Mouse (Mus musculus): ENCODE measurements around the gene Rab3il1.

Rab3il1 gene

DNA sequence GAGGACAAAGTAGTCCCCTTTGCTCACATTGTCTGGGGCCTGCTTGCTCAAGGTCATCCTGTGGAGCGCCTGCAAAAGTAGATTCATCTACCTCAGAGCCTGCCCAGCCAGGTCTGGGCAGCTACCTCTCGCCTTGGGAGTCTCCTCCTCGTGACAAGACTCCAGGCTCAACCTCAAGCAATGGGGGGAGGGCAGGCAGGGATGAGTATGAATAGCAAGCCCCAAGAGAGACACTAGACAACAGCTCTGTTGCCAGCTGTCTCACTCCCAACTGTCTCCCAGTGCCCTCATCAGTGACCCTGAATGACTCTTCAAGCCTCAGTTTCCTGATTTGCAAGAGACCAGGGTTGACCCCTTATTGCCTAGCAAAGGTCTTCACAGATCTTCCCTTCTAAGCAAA is 11.9 kb downstream of the Rab3il1 start:
- no peak for DNase-seq (ENCODE audit: low read depth, low spot score)

DNA sequence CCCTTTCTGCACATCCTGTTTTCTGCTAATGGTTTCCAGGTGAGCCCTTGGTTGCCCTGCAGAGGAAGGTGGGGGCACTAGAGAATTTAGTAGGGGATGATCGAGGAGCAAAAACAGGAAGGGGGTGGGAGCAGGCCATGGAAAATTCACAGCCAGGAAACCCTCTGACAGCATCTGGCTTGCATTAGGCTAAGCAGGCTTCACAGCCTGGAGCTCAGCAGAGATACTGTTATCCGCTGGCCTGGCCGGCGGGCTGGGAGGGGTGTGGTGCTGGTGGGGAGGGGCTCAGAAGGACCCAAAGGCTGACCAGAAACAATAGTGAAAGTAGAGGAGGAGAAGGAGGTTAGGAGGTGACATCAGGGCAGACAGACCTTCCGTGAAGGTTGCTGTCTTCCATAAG is 12.4 kb downstream of the Rab3il1 start:
- DNase-seq (ENCODE audit: low read depth, low spot score): no peak

DNA sequence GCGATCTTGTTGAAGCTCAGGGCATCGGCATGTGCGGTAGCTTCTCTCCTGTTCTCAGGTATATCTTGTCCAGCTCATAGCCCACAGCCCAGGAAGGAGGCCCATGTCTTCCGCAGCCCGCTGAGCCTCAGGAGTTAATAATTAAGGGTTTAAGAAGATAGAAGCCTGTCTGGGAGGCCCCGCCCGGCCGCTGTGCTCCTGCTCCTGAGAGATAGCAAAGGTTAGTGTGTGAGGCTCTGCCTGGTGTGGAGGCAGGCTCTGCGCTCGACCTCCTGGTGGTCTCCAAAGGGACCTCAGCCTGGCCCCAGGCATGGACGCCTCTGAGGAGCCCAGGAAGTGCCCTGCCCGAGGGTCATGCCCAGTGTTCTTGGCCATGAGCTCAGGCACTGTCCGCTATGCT is 13.4 kb downstream of the Rab3il1 start:
- no peak for DNase-seq (ENCODE audit: low read depth, low spot score)

DNA sequence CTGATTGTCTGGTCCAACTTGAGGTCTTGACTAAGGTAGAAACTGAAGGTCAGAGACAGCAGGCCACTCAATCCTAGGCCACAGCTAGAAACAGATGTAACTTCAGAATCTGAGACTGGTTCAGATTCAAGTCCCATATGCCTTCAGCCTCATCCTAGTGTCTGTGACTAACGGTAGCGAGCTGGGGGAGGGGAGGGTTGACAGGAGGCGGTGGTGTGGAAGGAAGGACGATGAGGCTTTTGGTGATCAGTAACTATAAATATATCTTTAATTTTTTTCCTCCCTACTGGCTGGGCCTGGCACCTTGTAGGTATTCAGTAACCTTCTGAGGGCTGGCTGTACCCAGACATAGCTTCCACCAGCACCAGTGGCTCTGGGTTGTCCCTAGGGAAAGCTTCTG is 14.0 kb downstream of the Rab3il1 start:
- DNase-seq (ENCODE audit: low read depth, low spot score): no peak

DNA sequence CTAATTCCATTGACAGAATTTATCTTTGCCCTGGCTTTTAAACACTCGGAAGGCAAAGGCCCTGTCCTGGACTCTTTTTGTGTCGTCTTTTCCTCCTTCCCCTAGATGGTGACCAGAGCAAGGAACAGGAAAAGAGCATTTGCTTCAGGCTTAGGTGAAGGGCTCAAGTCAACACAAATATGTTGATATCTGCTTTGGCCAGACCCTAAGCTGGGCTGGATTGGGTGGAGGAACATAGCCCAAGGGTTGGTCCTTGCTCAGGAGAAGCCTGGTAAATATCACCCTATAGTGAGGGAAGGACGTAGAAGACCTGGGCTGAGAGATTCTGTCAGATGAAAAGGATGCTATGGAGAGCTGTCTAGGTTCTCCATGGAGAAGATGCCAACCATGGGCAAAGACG is 14.7 kb downstream of the Rab3il1 start:
- DNase-seq (ENCODE audit: low read depth, low spot score): no peak

DNA sequence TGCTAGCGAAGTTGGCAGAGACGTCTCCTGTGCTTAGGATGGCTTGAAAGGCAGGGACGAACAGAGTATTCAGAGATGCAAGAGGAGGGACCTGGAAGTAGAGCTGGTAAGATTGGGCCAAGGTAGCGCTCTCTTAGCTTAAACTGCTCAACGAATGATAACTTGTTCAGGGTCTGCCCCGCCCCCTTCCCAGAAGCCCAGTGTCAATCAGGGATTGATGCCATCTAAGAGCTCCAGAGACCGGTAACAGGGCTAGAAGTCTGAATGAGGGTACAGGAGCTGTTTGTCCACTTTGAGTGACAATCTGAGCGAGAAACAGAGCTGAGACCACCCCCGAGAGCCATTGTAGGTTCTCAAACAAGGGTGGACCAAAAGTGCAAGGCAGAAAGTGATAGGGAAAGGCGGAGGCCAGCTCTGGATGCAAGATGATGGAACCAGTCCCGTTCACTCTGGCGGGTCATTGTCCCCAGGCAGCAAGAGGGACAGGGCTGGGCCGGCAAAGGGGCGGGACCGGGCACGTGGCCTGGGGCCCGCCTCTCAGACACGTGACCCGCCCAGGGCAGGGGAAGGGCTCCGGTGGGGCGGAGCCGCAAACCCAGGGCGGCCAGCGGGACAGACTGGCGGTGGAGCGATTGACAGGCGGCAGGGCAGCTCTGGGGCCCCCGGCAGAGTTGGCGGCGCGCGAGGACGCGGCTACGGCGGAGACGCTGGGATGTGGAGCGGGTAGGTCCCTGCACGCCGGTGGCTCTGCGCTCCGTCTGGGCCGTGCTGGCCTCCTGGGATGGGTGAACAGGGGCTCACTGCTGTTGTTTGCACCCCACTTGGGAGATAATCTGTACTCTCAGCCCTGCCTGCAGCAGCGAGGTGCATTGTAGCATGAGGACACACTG is 16.4 kb downstream of the Rab3il1 start:
- DNase-seq (ENCODE audit: low read depth, low spot score): no peak

DNA sequence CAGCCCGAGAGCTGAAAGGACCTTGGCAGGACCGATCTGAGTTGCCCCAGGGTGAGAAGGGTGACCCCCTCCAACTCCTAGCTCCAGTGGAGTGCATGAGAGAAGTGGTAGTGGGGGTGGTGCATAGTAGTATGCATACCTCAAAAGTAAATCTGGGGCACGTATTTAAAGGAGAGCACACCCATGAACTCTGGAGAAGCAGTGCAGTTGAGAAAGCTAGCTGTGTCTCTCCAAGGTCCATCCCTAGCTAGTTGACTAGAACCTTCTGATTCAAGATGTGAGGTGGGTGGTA is 17.0 kb downstream of the Rab3il1 start:
- no peak for DNase-seq (ENCODE audit: low read depth, low spot score)

DNA sequence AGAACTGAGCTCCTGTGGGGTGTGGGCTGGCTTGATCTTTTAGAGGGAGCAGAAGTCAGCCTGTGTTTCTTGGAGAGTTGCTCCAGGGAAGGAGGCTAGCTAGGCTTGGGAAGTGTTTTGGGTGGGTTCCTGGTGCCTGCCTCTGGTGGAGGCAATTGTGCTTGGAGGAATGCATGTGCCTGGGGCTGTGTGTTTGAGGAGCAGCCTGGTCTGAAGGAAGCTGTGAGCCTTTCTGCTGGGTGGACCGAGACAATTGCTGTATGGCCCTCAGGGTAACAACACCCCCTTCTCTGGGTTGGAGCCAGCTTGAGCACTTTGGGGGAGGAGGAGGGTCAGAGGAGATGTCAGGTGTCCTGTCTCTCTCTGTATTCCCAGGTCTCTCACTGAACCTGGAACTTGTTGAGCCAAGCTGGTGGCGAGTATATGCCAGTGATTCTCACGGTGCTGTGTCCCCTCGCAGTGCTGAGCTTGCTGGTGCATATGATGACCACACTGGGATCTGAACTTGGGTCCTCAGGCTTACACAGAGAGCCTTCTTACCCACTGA is 17.8 kb downstream of the Rab3il1 start:
- DNase-seq (ENCODE audit: low read depth, low spot score): no peak

DNA sequence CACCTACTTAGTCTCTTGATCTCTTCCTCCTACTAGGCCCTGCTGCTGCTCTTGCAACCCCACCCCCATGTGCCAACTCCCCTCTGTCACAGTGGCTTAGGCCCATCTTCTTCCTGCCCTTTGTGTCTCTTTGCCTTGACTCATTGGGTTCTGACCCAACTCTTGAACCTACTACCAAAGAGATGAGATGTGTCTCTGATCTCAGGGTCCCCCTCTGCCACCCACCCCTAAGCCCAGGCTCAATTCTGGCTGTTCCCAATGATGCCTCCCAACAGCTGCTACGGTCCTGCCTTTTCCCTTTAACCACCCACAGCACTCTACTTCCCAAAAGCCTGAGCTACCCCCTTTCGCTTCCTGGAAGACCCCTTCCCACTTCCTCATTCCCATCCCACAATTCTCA is 20.5 kb downstream of the Rab3il1 start:
- DNase-seq (ENCODE audit: low read depth, low spot score): no peak

DNA sequence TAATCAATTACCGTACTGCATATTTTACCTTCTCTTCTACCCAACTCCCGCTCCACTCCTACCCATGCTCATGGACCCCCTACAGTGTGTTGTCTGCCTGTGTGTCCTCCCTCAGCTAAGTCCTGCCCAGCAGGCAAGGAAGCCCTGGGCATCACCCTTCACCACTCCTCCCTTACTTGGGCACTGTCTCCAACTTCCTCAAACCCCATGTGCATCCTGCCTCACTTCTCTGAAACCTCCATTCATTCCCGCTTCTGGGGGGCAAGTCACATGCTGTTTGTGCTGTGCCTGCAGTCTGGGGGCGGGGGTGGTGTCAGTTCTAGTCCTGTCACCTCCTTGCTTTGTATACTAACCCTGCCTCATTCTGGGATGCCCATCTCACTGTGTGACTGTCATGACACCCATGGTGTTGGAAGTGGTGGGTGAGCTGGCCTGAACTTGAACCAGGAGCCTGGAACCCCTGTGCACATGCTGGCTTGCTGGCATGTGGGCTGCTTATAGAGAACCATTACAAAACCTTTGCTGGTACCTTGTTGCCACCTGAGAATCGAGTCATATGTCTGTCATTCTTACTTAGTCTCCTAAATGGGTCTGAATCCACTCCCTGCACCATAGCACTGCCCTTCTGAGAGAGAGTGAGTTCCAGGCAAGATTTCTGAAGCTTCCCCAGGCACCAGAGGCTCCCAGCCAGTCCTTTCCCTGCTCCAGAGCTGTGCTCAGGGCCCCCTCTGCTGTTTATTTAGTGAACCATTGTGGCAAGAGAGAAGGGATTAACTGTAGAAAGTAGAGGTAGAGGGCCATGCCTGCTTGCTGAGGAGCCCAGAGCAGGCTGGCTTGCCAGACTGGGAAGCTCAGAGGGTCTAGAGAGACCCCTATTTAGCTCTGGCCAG is 21.2 kb downstream of the Rab3il1 start:
- no peak for DNase-seq (ENCODE audit: low read depth, low spot score)

DNA sequence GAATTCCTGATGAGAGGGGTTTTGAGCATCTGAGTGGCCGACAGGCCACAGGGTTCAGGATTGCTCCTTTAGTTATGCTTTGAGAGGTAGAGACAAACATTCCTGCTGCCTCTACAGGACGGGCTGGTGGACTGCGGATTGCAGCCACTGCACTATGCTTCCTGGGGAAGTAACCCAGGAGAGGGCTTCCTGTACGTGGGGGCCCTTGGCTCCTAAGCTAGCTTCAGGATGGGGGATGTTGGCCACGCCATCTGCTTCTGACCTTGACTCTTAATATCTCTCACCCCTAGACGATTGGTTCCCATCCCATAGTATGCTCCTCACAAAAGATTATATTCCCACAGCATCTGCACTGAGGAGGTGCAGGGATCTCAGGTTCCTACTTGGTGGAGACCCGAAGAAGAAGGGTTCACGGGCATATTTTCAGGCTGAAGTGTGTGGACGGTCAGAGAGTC is 21.9 kb downstream of the Rab3il1 start:
- no peak for DNase-seq (ENCODE audit: low read depth, low spot score)

DNA sequence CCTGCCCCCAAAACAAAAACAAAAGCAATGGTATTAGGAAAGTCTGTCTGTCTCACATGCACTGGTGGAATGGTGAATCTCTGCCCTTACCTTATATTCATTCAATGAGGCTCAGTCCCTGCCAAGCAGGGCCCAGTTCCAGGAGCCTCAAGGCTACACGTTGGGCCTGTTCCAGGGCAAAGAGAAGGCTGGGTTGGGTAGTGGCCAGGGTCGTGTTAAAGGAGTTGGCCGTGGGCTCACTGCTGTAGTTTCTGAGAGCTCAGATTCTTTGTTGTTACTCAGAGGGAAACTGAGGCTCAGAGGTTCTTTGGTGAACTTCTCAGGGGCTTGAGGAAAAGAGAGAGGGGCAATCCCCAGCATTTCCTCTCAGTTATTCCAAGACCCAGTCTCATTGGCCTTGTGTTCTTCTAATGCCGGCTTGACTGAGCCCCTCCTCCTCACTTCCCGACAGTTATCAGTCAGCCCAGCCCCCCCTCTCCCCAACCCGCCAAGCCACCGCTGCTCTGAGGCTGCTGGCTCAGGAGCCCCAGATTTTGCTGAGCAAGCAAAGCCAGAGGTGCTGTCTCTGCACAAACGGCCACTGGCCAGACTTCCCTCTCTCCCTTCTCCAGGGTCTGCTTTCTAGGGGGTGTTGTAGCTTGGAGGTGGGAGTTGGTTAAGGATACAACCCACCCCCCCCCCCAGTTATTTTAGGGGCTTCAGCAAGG is 23.9 kb downstream of the Rab3il1 start:
- no peak for DNase-seq (ENCODE audit: low read depth, low spot score)

DNA sequence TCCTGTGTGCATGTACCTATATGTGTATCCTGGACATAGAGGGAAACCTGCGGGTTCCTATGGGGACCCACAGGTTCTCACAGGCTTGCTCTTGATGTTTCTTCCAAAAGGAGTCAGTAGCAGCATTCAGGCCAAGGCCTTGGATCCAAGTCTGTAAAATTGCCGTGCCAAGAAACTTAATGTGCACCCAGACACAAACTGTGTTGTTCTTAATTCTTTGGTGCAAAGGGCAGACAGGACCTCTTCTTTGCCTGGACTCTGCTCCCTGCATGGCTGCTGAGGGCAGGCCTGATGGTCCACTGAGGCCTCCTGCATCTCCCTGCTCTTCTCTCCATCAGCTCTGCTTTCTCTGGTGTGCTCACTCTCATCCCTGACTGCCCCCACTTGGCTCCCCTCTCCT is 28.3 kb downstream of the Rab3il1 start:
- DNase-seq (ENCODE audit: low read depth, low spot score): no peak

DNA sequence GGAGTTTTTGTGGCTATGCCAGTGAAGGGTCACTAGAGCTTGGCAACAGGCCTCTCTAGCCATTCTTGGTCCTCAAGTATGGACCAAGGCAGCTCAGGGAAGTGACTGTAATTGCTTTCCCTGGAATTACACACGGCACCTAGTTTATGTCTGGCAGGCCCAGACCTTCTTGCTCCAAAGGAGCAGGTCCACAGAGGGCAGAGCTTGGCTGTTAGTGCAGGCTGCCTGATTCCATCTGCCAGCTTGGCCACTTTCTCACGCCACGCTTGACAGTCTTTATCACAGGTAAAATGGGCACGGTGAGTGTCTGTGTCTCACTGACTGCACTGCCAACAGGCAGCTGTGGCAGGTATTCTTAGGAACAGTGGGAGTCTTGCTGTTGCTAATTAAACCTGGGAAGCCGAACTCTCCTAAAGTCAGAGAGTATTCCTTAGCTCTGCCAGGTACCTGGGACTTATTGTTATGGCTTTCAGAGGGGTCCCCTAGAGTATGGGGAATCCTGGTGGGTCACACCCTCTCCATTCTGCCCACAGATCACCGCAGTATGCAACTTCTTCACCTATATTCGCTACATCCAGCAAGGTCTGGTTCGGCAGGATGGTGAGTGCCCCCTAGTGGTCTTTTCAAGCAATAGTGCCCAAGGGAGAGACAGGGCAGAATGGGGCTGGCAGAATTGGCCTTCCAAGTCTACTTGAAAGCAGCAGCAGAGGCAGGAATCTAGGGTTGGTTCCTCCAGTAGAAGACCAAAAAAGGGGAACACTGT is 31.9 kb downstream of the Rab3il1 start:
- DNase-seq (ENCODE audit: low read depth, low spot score): no peak

DNA sequence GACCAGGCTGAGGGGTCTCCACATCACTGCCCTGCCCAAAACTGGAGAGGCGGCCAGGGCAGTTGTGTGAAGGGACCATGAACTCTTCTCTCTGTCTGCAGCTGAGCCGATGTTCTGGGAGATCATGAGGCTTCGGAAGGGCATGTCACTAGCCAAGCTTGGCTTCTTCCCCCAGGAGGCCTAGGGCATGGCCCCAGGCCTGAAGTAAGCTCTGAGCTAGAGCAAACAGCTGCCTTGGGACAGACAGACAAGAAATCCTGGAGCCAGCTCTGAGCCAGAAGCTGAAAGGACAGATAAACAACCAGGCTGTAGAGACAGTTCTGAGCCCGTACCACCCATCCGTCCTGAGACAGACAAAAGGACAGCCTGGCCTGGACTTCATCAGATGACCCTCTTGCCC is 32.9 kb downstream of the Rab3il1 start:
- DNase-seq (ENCODE audit: low read depth, low spot score): no peak

DNA sequence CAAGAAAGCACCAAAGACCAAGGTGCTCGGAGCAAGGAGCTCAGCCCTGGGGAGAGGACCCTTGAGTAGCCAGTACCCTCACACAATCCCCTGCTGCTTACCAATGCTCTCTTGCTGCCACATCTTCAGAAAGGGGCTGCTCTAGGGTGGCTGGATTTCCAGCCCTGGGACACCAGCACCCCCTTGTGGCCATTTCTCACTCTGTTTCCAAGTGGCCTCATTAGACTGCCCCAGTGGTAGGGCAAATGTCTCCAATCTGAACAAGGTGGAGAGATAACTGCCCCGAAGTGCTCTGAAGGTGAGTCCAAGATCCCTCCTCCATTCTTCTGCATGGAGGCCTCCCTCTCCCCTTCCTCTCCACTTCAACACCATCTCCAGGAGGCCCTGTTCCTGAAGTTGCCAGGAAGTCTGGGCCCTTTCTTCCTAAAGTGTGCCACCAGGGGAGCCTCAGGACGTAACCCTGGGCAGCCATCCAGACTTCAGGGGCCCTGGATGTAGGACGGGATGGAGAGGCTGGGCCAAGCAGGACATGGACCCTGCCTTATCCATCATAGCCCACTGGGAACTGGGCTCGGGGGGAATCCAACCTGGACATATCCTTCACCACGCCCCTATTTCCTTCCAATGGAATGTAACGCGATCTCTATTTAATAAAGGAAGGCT is 33.4 kb downstream of the Rab3il1 start:
- no peak for DNase-seq (ENCODE audit: low read depth, low spot score)

DNA sequence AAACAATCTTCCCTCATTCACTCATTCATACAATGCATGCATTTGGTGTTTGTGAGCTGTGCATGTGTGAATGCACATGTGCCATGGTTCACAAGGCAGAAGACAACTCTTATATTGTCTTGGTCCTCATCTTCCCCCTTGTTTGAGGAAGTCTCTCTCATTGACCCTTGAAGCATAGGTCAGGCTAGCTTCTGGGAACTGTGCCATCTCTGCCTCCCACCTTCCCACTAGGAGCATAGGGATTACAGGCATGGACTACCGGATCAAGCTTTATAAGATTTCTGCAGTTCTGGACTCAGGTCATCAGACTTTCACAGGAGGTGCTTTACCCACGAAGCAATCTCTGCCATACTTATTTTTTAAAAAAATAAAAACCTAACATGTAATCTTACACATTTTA is 36.1 kb downstream of the Rab3il1 start:
- DNase-seq (ENCODE audit: low read depth, low spot score): no peak

DNA sequence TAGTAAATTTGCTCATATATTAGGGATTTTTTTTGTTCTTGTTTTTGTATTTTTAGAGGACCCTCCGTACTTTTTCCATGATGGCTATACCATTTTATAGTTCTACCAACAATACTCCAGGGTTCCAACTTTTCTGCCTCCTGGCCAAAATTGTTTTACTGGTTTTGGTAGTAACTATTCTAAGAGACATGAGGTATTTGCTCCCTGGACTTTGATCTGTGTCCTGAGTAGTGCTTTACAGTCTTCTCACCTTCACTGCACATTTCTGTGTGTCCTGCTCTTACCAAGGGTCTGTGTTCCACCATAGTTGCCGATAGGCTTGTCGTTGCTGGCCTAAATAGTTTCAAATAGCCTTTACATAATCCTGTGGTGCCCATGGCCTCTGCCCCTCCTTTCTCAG is 36.9 kb downstream of the Rab3il1 start:
- DNase-seq (ENCODE audit: low read depth, low spot score): no peak

DNA sequence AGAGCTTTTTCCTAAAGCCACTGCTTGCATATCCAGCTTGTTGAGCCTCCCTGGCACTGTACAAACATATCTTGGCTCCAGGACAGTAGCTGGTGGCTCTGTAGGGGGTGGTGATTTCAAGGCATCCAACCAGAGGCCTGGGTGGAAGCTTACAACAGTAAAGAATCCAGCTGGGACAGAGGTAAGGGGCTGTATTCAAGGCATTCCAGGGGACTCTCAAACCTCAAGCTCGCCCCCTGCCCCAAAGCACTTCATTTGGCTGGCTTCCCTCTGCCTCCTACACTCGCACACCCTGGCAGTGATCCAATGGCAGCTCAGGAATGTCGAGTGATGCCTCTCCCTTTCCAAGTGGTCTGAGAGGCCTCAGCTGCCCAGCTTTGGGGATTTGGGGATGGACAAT is 37.4 kb downstream of the Rab3il1 start:
- no peak for DNase-seq (ENCODE audit: low read depth, low spot score)

DNA sequence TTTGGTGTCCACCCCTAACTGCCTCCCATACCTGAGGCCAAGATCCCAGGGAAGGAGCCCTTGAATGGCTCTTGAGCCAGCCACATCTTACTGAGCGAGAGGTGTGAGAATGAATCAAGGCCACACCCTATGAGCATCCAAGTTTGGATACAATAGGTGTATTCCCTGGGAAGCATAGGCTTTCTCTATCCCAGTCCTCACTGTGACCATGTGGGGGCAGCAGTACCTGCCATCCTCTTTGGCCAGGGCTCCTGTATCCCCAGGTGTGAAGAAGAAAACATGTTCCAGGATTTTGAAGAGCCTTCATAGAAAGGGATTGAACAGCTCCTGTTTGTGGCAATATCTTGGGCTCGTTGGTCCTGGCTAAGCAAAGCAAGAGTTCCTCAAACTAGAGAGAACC is 38.1 kb downstream of the Rab3il1 start:
- no peak for DNase-seq (ENCODE audit: low read depth, low spot score)

Measured in retina, adult 2 months (tissue).